Mouse (Mus musculus): ENCODE data around the gene Ovol2. TPM values are rescaled to one million over a fixed set of nuclear protein-coding genes. Genes with fewer than 3 reads are reported as not detected.
A peak's percentile ranks its signal among the peaks of the same experiment; 100 is the strongest.

Gene Ovol2
- polyA plus RNA-seq, 1 experiment from 2014 or later = 3.0 TPM

GRCm38 (mm10) chr2:144330960-144331371 lies 980 bp downstream of the Ovol2 start:
- no peaks in the 10 kb centered on the region for H3K9me3 ChIP-seq (ENCODE audit: control insufficient read depth, low read length)
- H3K9ac ChIP-seq (ENCODE audit: low read depth, low read length) = peak overlapping the region; percentile 51
- H3K27ac ChIP-seq (replicated peaks; ENCODE audit: low read depth, low read length) = no peak overlapping the region
- H3K36me3 ChIP-seq (ENCODE audit: control insufficient read depth, insufficient read depth, low read length) = no peaks in the 10 kb centered on the region
- WGBS = under 1% methylated on average over 29 of the region's 50 CpGs
- ATAC-seq (ENCODE audit: low read depth) = peak; percentile 41
- DNase-seq (ENCODE audit: low spot score) = peak; percentile 23
- H3K4me1 ChIP-seq (ENCODE audit: control insufficient read depth, insufficient read depth, low read length) = no peaks in the 10 kb centered on the region
- peaks cover 65% of the 10 kb centered on the region for H3K27me3 ChIP-seq (replicated peaks; ENCODE audit: control insufficient read depth, insufficient read depth, low read length)
- peak overlapping the region; percentile 59 for H3K4me3 ChIP-seq (ENCODE audit: low read depth, low read length)
- H3K4me2 ChIP-seq (ENCODE audit: low read depth, low read length) = peak overlapping the region; percentile 99

GRCm38 (mm10) chr2:144330352-144330959 lies 1.5 kb downstream of the Ovol2 start:
- Histone ChIP-seq H3K9ac (ENCODE audit: low read depth, low read length) (peak overlapping the region; percentile 51), H3K27me3 (replicated peaks; ENCODE audit: control insufficient read depth, insufficient read depth, low read length) (peaks cover 65% of the 10 kb centered on the region), H3K27ac (replicated peaks; ENCODE audit: low read depth, low read length) (no peak overlapping the region), H3K4me2 (ENCODE audit: low read depth, low read length) (peak overlapping the region; percentile 99), H3K9me3 (ENCODE audit: control insufficient read depth, low read length) (no peaks in the 10 kb centered on the region), H3K36me3 (ENCODE audit: control insufficient read depth, insufficient read depth, low read length) (no peaks in the 10 kb centered on the region), H3K4me3 (ENCODE audit: low read depth, low read length) (peak overlapping the region; percentile 59), H3K4me1 (ENCODE audit: control insufficient read depth, insufficient read depth, low read length) (no peaks in the 10 kb centered on the region)
- ATAC-seq (ENCODE audit: low read depth) = no peak
- WGBS = 2% methylated on average over 17 of the region's 41 CpGs
- no peak for DNase-seq (ENCODE audit: low spot score)

GRCm38 (mm10) chr2:144329937-144330336 lies 2.0 kb downstream of the Ovol2 start:
- H3K27ac ChIP-seq (replicated peaks; ENCODE audit: low read depth, low read length) = no peak overlapping the region
- H3K36me3 ChIP-seq (ENCODE audit: control insufficient read depth, insufficient read depth, low read length) = no peaks in the 10 kb centered on the region
- peak overlapping the region; percentile 59 for H3K4me3 ChIP-seq (ENCODE audit: low read depth, low read length)
- no peak overlapping the region for H3K9ac ChIP-seq (ENCODE audit: low read depth, low read length)
- whole genome bisulfite sequencing = 5% methylated on average over 10 of the region's 10 CpGs
- H3K27me3 ChIP-seq (replicated peaks; ENCODE audit: control insufficient read depth, insufficient read depth, low read length) = peaks cover 62% of the 10 kb centered on the region
- no peak for ATAC-seq (ENCODE audit: low read depth)
- no peak for DNase-seq (ENCODE audit: low spot score)
- no peaks in the 10 kb centered on the region for H3K9me3 ChIP-seq (ENCODE audit: control insufficient read depth, low read length)
- peak overlapping the region; percentile 99 for H3K4me2 ChIP-seq (ENCODE audit: low read depth, low read length)
- no peaks in the 10 kb centered on the region for H3K4me1 ChIP-seq (ENCODE audit: control insufficient read depth, insufficient read depth, low read length)

- Histone ChIP-seq H3K4me2 (ENCODE audit: low read depth, low read length) (peak overlapping the region; percentile 99), H3K27me3 (replicated peaks; ENCODE audit: control insufficient read depth, insufficient read depth, low read length) (peaks cover 61% of the 10 kb centered on the region), H3K36me3 (ENCODE audit: control insufficient read depth, insufficient read depth, low read length) (no peaks in the 10 kb centered on the region), H3K4me1 (ENCODE audit: control insufficient read depth, insufficient read depth, low read length) (no peaks in the 10 kb centered on the region), H3K9ac (ENCODE audit: low read depth, low read length) (no peak overlapping the region), H3K4me3 (ENCODE audit: low read depth, low read length) (peak overlapping the region; percentile 59), H3K9me3 (ENCODE audit: control insufficient read depth, low read length) (no peaks in the 10 kb centered on the region), H3K27ac (replicated peaks; ENCODE audit: low read depth, low read length) (no peak overlapping the region)
- ATAC-seq (ENCODE audit: low read depth) (no peak), DNase-seq (ENCODE audit: low spot score) (no peak)
- WGBS = 1% methylated on average over 7 of the region's 10 CpGs
Measured at GRCm38 (mm10) chr2:144329451-144329850, 2.5 kb downstream of the Ovol2 start.

- WGBS = 60% methylated on average over 3 of the region's 3 CpGs
- H3K36me3 ChIP-seq (ENCODE audit: control insufficient read depth, insufficient read depth, low read length) = no peaks in the 10 kb centered on the region
Measured at GRCm38 (mm10) chr2:144324218-144324617, 7.7 kb downstream of the Ovol2 start.

GRCm38 (mm10) chr2:144311372-144311771 lies 20.6 kb downstream of the Ovol2 start:
- DNase-seq (ENCODE audit: low spot score) = no peak
- no peak overlapping the region for H3K9ac ChIP-seq (ENCODE audit: low read depth, low read length)
- WGBS = 85% methylated on average over 2 of the region's 2 CpGs
- H3K36me3 ChIP-seq (ENCODE audit: control insufficient read depth, insufficient read depth, low read length) = no peaks in the 10 kb centered on the region
- H3K27ac ChIP-seq (replicated peaks; ENCODE audit: low read depth, low read length) = no peak overlapping the region
- no peak for ATAC-seq (ENCODE audit: low read depth)
- no peaks in the 10 kb centered on the region for H3K27me3 ChIP-seq (replicated peaks; ENCODE audit: control insufficient read depth, insufficient read depth, low read length)
- no peaks in the 10 kb centered on the region for H3K9me3 ChIP-seq (ENCODE audit: control insufficient read depth, low read length)
- no peaks in the 10 kb centered on the region for H3K4me1 ChIP-seq (ENCODE audit: control insufficient read depth, insufficient read depth, low read length)
- no peak overlapping the region for H3K4me3 ChIP-seq (ENCODE audit: low read depth, low read length)
- no peak overlapping the region for H3K4me2 ChIP-seq (ENCODE audit: low read depth, low read length)

More at GRCm38 (mm10) chr2:144324218-144324617, 7.7 kb downstream of the Ovol2 start:
- Histone ChIP-seq H3K4me2 (ENCODE audit: low read depth, low read length) (no peak overlapping the region), H3K9me3 (ENCODE audit: control insufficient read depth, low read length) (no peaks in the 10 kb centered on the region), H3K27ac (replicated peaks; ENCODE audit: low read depth, low read length) (no peak overlapping the region), H3K9ac (ENCODE audit: low read depth, low read length) (no peak overlapping the region), H3K4me3 (ENCODE audit: low read depth, low read length) (no peak overlapping the region), H3K4me1 (ENCODE audit: control insufficient read depth, insufficient read depth, low read length) (no peaks in the 10 kb centered on the region), H3K27me3 (replicated peaks; ENCODE audit: control insufficient read depth, insufficient read depth, low read length) (peaks cover 13% of the 10 kb centered on the region)
- ATAC-seq (ENCODE audit: low read depth) (peak; percentile 63; the same call in 1 of the 2 replicates), DNase-seq (ENCODE audit: low spot score) (peak; percentile 34)

GRCm38 (mm10) chr2:144310273-144310672 lies 21.7 kb downstream of the Ovol2 start:
- H3K9ac ChIP-seq (ENCODE audit: low read depth, low read length) = no peak overlapping the region
- no peaks in the 10 kb centered on the region for H3K9me3 ChIP-seq (ENCODE audit: control insufficient read depth, low read length)
- H3K4me1 ChIP-seq (ENCODE audit: control insufficient read depth, insufficient read depth, low read length) = no peaks in the 10 kb centered on the region
- ATAC-seq (ENCODE audit: low read depth) (no peak), DNase-seq (ENCODE audit: low spot score) (no peak)
- no peak overlapping the region for H3K4me3 ChIP-seq (ENCODE audit: low read depth, low read length)
- WGBS = 22% methylated on average over 5 of the region's 5 CpGs
- no peaks in the 10 kb centered on the region for H3K36me3 ChIP-seq (ENCODE audit: control insufficient read depth, insufficient read depth, low read length)
- H3K27me3 ChIP-seq (replicated peaks; ENCODE audit: control insufficient read depth, insufficient read depth, low read length) = no peaks in the 10 kb centered on the region
- no peak overlapping the region for H3K27ac ChIP-seq (replicated peaks; ENCODE audit: low read depth, low read length)
- no peak overlapping the region for H3K4me2 ChIP-seq (ENCODE audit: low read depth, low read length)

GRCm38 (mm10) chr2:144308561-144308960 lies 23.4 kb downstream of the Ovol2 start:
- H3K9me3 ChIP-seq (ENCODE audit: control insufficient read depth, low read length) = no peaks in the 10 kb centered on the region
- no peaks in the 10 kb centered on the region for H3K4me1 ChIP-seq (ENCODE audit: control insufficient read depth, insufficient read depth, low read length)
- H3K9ac ChIP-seq (ENCODE audit: low read depth, low read length) = no peak overlapping the region
- 55% methylated on average over 8 of the region's 8 CpGs for WGBS
- DNase-seq (ENCODE audit: low spot score) (no peak), ATAC-seq (ENCODE audit: low read depth) (no peak)
- no peak overlapping the region for H3K4me2 ChIP-seq (ENCODE audit: low read depth, low read length)
- H3K36me3 ChIP-seq (ENCODE audit: control insufficient read depth, insufficient read depth, low read length) = no peaks in the 10 kb centered on the region
- no peak overlapping the region for H3K27ac ChIP-seq (replicated peaks; ENCODE audit: low read depth, low read length)
- H3K4me3 ChIP-seq (ENCODE audit: low read depth, low read length) = no peak overlapping the region
- no peaks in the 10 kb centered on the region for H3K27me3 ChIP-seq (replicated peaks; ENCODE audit: control insufficient read depth, insufficient read depth, low read length)

- WGBS = 60% methylated on average over 18 of the region's 18 CpGs
- Histone ChIP-seq H3K9ac (ENCODE audit: low read depth, low read length) (no peak overlapping the region), H3K4me1 (ENCODE audit: control insufficient read depth, insufficient read depth, low read length) (no peaks in the 10 kb centered on the region), H3K27me3 (replicated peaks; ENCODE audit: control insufficient read depth, insufficient read depth, low read length) (no peaks in the 10 kb centered on the region), H3K9me3 (ENCODE audit: control insufficient read depth, low read length) (no peaks in the 10 kb centered on the region), H3K36me3 (ENCODE audit: control insufficient read depth, insufficient read depth, low read length) (no peaks in the 10 kb centered on the region), H3K4me3 (ENCODE audit: low read depth, low read length) (no peak overlapping the region), H3K4me2 (ENCODE audit: low read depth, low read length) (no peak overlapping the region), H3K27ac (replicated peaks; ENCODE audit: low read depth, low read length) (no peak overlapping the region)
- no peak for DNase-seq (ENCODE audit: low spot score)
- ATAC-seq (ENCODE audit: low read depth) = no peak
Measured at GRCm38 (mm10) chr2:144305721-144306294, 26.1 kb downstream of the Ovol2 start.
